In the genomic region with DNA sequence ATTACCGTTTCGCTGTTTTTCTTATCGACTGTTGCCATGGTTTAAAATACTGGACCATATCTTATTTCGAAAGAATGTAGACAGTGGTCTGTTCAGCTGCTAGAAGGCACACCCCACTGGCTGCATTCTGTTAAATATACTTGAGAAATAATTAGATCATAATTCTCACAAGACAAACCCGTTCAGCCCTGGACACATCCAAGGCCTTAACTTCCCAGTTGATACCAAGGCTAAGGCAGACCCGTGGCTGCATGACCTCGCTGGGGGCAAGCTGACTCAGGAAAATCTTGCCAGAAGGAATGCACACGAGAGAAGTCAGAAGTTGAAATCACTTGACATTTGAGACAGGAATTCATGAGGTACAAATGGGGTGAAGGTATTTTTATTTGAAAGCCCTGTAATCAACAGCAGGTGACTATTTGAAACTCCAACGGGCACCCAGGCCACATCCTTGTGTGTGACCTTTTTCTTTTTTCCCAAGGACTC, we compare ENCODE assay signal across 11 mouse cellular contexts. TPM values are rescaled to one million over a fixed set of nuclear protein-coding genes. Genes with fewer than 3 reads are reported as not detected.
DNase-seq lines count a peak whose midpoint lies in the region; ATAC-seq lines count a peak whose summit lies in the region.
"Had no signal": no experiment of that assay in that cellular context is flagged by ENCODE, and none has a peak within 500 bp of the region (broad histone marks: within the 10 kb centered on the region; RNA-seq: fewer than 3 reads in every experiment).

No protein-coding gene starts in this region.

- WGBS in lung, embryonic 16.5 days, result 41% methylated on average over 9 of the region's 9 CpGs
- WGBS in intestine, embryonic 15.5 days, result 36% methylated on average over 9 of the region's 9 CpGs
- 29% methylated on average over 9 of the region's 9 CpGs for WGBS in stomach, embryonic 14.5 days

- ATAC-seq in lung, embryonic 16.5 days (ENCODE audit: low read depth), result no peak
- ATAC-seq in intestine, embryonic 15.5 days, result no peak
- no peak for ATAC-seq in stomach, embryonic 14.5 days (ENCODE audit: insufficient number of reproducible peaks, insufficient read depth, low FRiP score, low read depth)

- peak; percentile 67 to 88 for DNase-seq in adrenal gland, adult (ENCODE audit: inconsistent age in 2 of 2, low spot score in 1 of 2)
- no peak for DNase-seq in adrenal gland, adult 18-20 months (ENCODE audit: low spot score in 2 of 2)
- no peak for DNase-seq in lung, postnatal 25 days (ENCODE audit: low spot score)
- DNase-seq in left cerebral cortex, adult 18-20 months (ENCODE audit: low spot score in 2 of 2), result no peak
- no peak for DNase-seq in urinary bladder, adult 18-20 months (ENCODE audit: low spot score in 2 of 2)
- DNase-seq: lung, postnatal 14 days; thymus, postnatal 14 days had no signal

- no peaks in the 10 kb centered on the region for H3K27me3 ChIP-seq in lung, embryonic 16.5 days (ENCODE audit: control insufficient read depth, insufficient read depth, low read depth, low read length)
- H3K27me3 ChIP-seq in intestine, embryonic 15.5 days (replicated peaks), result no peaks in the 10 kb centered on the region
- no peaks in the 10 kb centered on the region for H3K27me3 ChIP-seq in stomach, embryonic 14.5 days (ENCODE audit: control insufficient read depth, insufficient read depth, low read length)

- peaks cover 4% of the 10 kb centered on the region; the same call in 1 of the 2 replicates for H3K36me3 ChIP-seq in lung, embryonic 16.5 days (ENCODE audit: control insufficient read depth, insufficient read depth, low read length)
- H3K36me3 ChIP-seq in intestine, embryonic 15.5 days, result no peaks in the 10 kb centered on the region
- no peaks in the 10 kb centered on the region for H3K36me3 ChIP-seq in stomach, embryonic 14.5 days (ENCODE audit: control insufficient read depth, insufficient read depth, low read length)

- H3K4me3 ChIP-seq in lung, embryonic 16.5 days (ENCODE audit: low read length), result no peak overlapping the region
- H3K4me3 ChIP-seq in intestine, embryonic 15.5 days (replicated peaks), result no peak overlapping the region
- H3K4me3 ChIP-seq in stomach, embryonic 14.5 days (ENCODE audit: low read depth, low read length), result no peak overlapping the region

- H3K9me3 ChIP-seq in lung, embryonic 16.5 days (ENCODE audit: control insufficient read depth, low read length), result no peaks in the 10 kb centered on the region
- H3K9me3 ChIP-seq in intestine, embryonic 15.5 days, result no peaks in the 10 kb centered on the region
- no peaks in the 10 kb centered on the region for H3K9me3 ChIP-seq in stomach, embryonic 14.5 days (ENCODE audit: control insufficient read depth, low read depth, low read length)

- no peak overlapping the region for H3K9ac ChIP-seq in lung, embryonic 16.5 days (ENCODE audit: low read length)
- H3K9ac ChIP-seq in intestine, embryonic 15.5 days, result no peak overlapping the region
- no peak overlapping the region for H3K9ac ChIP-seq in stomach, embryonic 14.5 days (replicated peaks; ENCODE audit: low read depth, low read length)
- H3K9ac ChIP-seq: hindbrain, embryonic 14.5 days had no signal

- peaks cover 17% of the 10 kb centered on the region for H3K4me1 ChIP-seq in lung, embryonic 16.5 days (replicated peaks; ENCODE audit: control insufficient read depth, insufficient read depth, low read length)
- H3K4me1 ChIP-seq in intestine, embryonic 15.5 days (replicated peaks), result peaks cover 15% of the 10 kb centered on the region
- H3K4me1 ChIP-seq in stomach, embryonic 14.5 days (ENCODE audit: control insufficient read depth, insufficient read depth, low read length), result peaks cover 23% of the 10 kb centered on the region

- no peak overlapping the region for H3K4me2 ChIP-seq in lung, embryonic 16.5 days (ENCODE audit: low read depth, low read length)
- no peak overlapping the region for H3K4me2 ChIP-seq in intestine, embryonic 15.5 days (replicated peaks)
- H3K4me2 ChIP-seq in stomach, embryonic 14.5 days (replicated peaks; ENCODE audit: low read depth, low read length), result no peak overlapping the region
- H3K4me2 ChIP-seq: hindbrain, embryonic 14.5 days had no signal

- H3K27ac ChIP-seq in lung, embryonic 16.5 days (ENCODE audit: low read length), result peak overlapping the region; percentile 90; the same call in 1 of the 2 replicates
- H3K27ac ChIP-seq in intestine, embryonic 15.5 days, result peak overlapping the region; percentile 7; the same call in 1 of the 2 replicates
- H3K27ac ChIP-seq in stomach, embryonic 14.5 days (ENCODE audit: low read length), result peak overlapping the region; percentile 8; the same call in 1 of the 2 replicates
- H3K27ac ChIP-seq: hindbrain, embryonic 14.5 days had no signal

RNA-seq across cellular contexts. Expression of a gene that starts 25.5 kb away (rescaled TPM):
- total RNA-seq in adrenal gland, adult 18-20 months (2021), result 1 to 10 TPM; 6.2 to 7.7 TPM
- 13.3 and 14.0 TPM in 2 replicates for polyA plus RNA-seq in lung, embryonic 16.5 days (2015; fragmentation: Nextera tagmentation; extraction: Ambion mirVana)
- 11.6 and 11.8 TPM in 2 replicates for polyA plus RNA-seq in intestine, embryonic 15.5 days (2015; fragmentation: Nextera tagmentation; extraction: Ambion mirVana)
- 9.9 and 10.0 TPM in 2 replicates for polyA plus RNA-seq in stomach, embryonic 14.5 days (2014; fragmentation: Nextera tagmentation; extraction: Ambion mirVana)
- total RNA-seq in left cerebral cortex, adult 18-20 months (2021), result 1 to 10 TPM; 4.8 to 5.0 TPM

RNA-seq across cellular contexts. Expression of a gene that starts 25.7 kb away (rescaled TPM):
- 10 to 100 TPM; 31.9 to 43.7 TPM for total RNA-seq in adrenal gland, adult 18-20 months (2021)
- polyA plus RNA-seq in lung, embryonic 16.5 days (2015; fragmentation: Nextera tagmentation; extraction: Ambion mirVana), result 56.4 and 62.1 TPM in 2 replicates
- 54.6 and 63.6 TPM in 2 replicates for polyA plus RNA-seq in intestine, embryonic 15.5 days (2015; fragmentation: Nextera tagmentation; extraction: Ambion mirVana)
- 60.3 and 60.8 TPM in 2 replicates for polyA plus RNA-seq in stomach, embryonic 14.5 days (2014; fragmentation: Nextera tagmentation; extraction: Ambion mirVana)
- total RNA-seq in left cerebral cortex, adult 18-20 months (2021), result 10 to 100 TPM; 35.5 to 36.7 TPM

Comparison
In these comparisons a context has a peak if more than half of its experiments do, and no peak if none do; other contexts are left out.
1. DNase-seq: peak in adrenal gland, adult (2 of 2); none in adrenal gland, adult 18-20 months (0 of 2), lung, postnatal 25 days (single experiment), left cerebral cortex, adult 18-20 months (0 of 2) and urinary bladder, adult 18-20 months (0 of 2).
2. H3K27ac ChIP-seq: peak in every context shown above with its lines; median percentile 90 in lung, embryonic 16.5 days; 8 in stomach, embryonic 14.5 days; 7 in intestine, embryonic 15.5 days.